29 mouse cellular contexts compared by ENCODE assay signal in the genomic region with DNA sequence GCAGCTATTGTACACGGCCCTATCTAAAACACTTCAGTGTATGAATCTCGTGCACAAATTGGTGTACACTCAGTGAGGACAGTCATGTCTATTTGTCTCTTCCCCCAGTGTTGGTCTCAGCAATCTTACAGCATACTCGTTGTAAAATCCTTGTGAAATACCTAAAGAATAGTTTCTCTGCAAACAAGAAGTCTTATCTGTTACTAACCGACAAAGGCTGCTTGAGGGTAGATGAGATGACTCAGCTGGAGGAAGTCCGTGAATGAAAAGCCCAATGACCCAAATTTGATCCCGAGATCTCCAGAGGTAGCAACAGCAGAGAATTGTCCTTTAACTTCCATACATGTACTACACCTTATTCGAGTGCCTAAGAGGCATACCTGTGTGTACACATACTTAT.
A peak's percentile ranks its signal among the peaks of the same experiment; 100 is the strongest.
DNase-seq lines count a peak whose midpoint lies in the region; ATAC-seq and TF ChIP-seq lines count a peak whose summit lies in the region.
"Had no signal": no experiment of that assay in that cellular context is flagged by ENCODE, and none has a peak within 500 bp of the region (broad histone marks: within the 10 kb centered on the region; RNA-seq: fewer than 3 reads in every experiment).

No protein-coding gene starts in this region.

- H3K9ac ChIP-seq in midbrain, embryonic 15.5 days: no peak overlapping the region
- no peak overlapping the region for H3K9ac ChIP-seq in midbrain, postnatal 0 days (replicated peaks; ENCODE audit: low read length, poor library complexity, severe bottlenecking)
- H3K9ac ChIP-seq in forebrain, embryonic 16.5 days (replicated peaks; ENCODE audit: low read depth, low read length): no peak overlapping the region
- H3K9ac ChIP-seq: forebrain, embryonic 13.5 days; forebrain, postnatal 0 days; heart, embryonic 13.5 days; hindbrain, embryonic 14.5 days had no signal

- H3K27me3 ChIP-seq in midbrain, embryonic 15.5 days (replicated peaks): no peaks in the 10 kb centered on the region
- H3K27me3 ChIP-seq in midbrain, postnatal 0 days (ENCODE audit: insufficient read depth, low read length): no peaks in the 10 kb centered on the region
- H3K27me3 ChIP-seq in forebrain, embryonic 16.5 days (replicated peaks; ENCODE audit: control insufficient read depth, insufficient read depth, low read length): no peaks in the 10 kb centered on the region
- H3K27me3 ChIP-seq: CH12.LX; forebrain, embryonic 13.5 days; heart, embryonic 13.5 days; Patski had no signal

- no peak for DNase-seq in midbrain, postnatal 0 days (ENCODE audit: low spot score)
- no peak for DNase-seq in urinary bladder, postnatal 14 days (ENCODE audit: low spot score)
- no peak for DNase-seq in retina, postnatal 1 day
- DNase-seq: adrenal gland, postnatal 10 days; B cell, adult 2 months; cerebellum, adult 11 months; cerebellum, adult 2 months; cerebellum, adult 9-11 months; cerebellum, postnatal 36 days; forebrain, postnatal 0 days; gastrocnemius, adult 2 months; gastrocnemius, postnatal 14 days; heart, adult 18-20 months; heart, postnatal 14 days; heart, postnatal 4 days had no signal

- WGBS in midbrain, embryonic 15.5 days: 73% methylated on average over 7 of the region's 7 CpGs
- WGBS in midbrain, postnatal 0 days: 72% methylated on average over 7 of the region's 7 CpGs
- WGBS in forebrain, embryonic 16.5 days: 77% methylated on average over 7 of the region's 7 CpGs

- H3K4me3 ChIP-seq in midbrain, embryonic 15.5 days: no peak overlapping the region
- H3K4me3 ChIP-seq in midbrain, postnatal 0 days (ENCODE audit: low read depth, low read length): no peak overlapping the region
- H3K4me3 ChIP-seq in forebrain, embryonic 16.5 days (replicated peaks; ENCODE audit: low read length): no peak overlapping the region
- H3K4me3 ChIP-seq: forebrain, embryonic 10.5 days; forebrain, embryonic 13.5 days; gastrocnemius, adult 2 months; heart, embryonic 10.5 days; heart, embryonic 13.5 days had no signal

- no peaks in the 10 kb centered on the region for H3K36me3 ChIP-seq in midbrain, embryonic 15.5 days (replicated peaks)
- no peaks in the 10 kb centered on the region for H3K36me3 ChIP-seq in midbrain, postnatal 0 days (ENCODE audit: insufficient read depth, low read length)
- no peaks in the 10 kb centered on the region for H3K36me3 ChIP-seq in forebrain, embryonic 16.5 days (ENCODE audit: control insufficient read depth, insufficient read depth)
- H3K36me3 ChIP-seq: forebrain, embryonic 10.5 days; G1E; heart, embryonic 10.5 days; heart, embryonic 13.5 days had no signal

- no peak for TF ChIP-seq CTCF in midbrain, postnatal 0 days (IDR thresholded peaks at IDR 0.05)

- H3K9me3 ChIP-seq in midbrain, embryonic 15.5 days: no peaks in the 10 kb centered on the region
- H3K9me3 ChIP-seq in midbrain, postnatal 0 days (ENCODE audit: low read length): no peaks in the 10 kb centered on the region
- no peaks in the 10 kb centered on the region for H3K9me3 ChIP-seq in forebrain, embryonic 16.5 days (ENCODE audit: control insufficient read depth, low read length)
- H3K9me3 ChIP-seq: forebrain, embryonic 10.5 days; forebrain, embryonic 13.5 days; G1E; heart, embryonic 10.5 days; heart, embryonic 13.5 days had no signal

- H3K4me1 ChIP-seq in midbrain, embryonic 15.5 days: no peaks in the 10 kb centered on the region
- H3K4me1 ChIP-seq in midbrain, postnatal 0 days (ENCODE audit: insufficient read depth, low read length): no peaks in the 10 kb centered on the region
- H3K4me1 ChIP-seq in forebrain, embryonic 16.5 days (replicated peaks; ENCODE audit: control insufficient read depth, insufficient read depth, low read length): no peaks in the 10 kb centered on the region
- H3K4me1 ChIP-seq: forebrain, embryonic 13.5 days; heart, embryonic 10.5 days; heart, embryonic 13.5 days had no signal

- 0 out of 2 replicates have a peak, but pooled peaks have one; percentile 14 for ATAC-seq in midbrain, embryonic 15.5 days (replicated peaks)
- no peak for ATAC-seq in midbrain, postnatal 0 days (ENCODE audit: low FRiP score)
- peak; percentile 65 for ATAC-seq in common myeloid progenitor, adult 5-6 weeks (replicated peaks; ENCODE audit: low read depth, poor library complexity, severe bottlenecking)
- ATAC-seq in megakaryocyte progenitor cell, adult 5-6 weeks (replicated peaks; ENCODE audit: poor library complexity): peak; percentile 60
- ATAC-seq in forebrain, embryonic 16.5 days: no peak
- ATAC-seq: forebrain, embryonic 13.5 days; forebrain, postnatal 0 days; hindbrain, postnatal 0 days; inflammation-experienced regulatory T-cells, adult 6 months; Patski had no signal

- no peak overlapping the region for H3K4me2 ChIP-seq in midbrain, embryonic 15.5 days
- H3K4me2 ChIP-seq in midbrain, postnatal 0 days (ENCODE audit: low read depth, low read length, poor library complexity, severe bottlenecking): no peak overlapping the region
- H3K4me2 ChIP-seq in forebrain, embryonic 16.5 days (ENCODE audit: low read length): no peak overlapping the region
- H3K4me2 ChIP-seq: forebrain, embryonic 13.5 days; heart, embryonic 13.5 days; hindbrain, embryonic 14.5 days had no signal

- H3K27ac ChIP-seq in midbrain, embryonic 15.5 days: no peak overlapping the region
- H3K27ac ChIP-seq in midbrain, postnatal 0 days (ENCODE audit: low read depth, low read length): no peak overlapping the region
- H3K27ac ChIP-seq in forebrain, embryonic 16.5 days (ENCODE audit: low read length): no peak overlapping the region
- H3K27ac ChIP-seq: forebrain, embryonic 10.5 days; forebrain, embryonic 13.5 days; gastrocnemius, adult 2 months; heart, embryonic 10.5 days; heart, embryonic 13.5 days; hindbrain, embryonic 14.5 days; hindbrain, postnatal 0 days had no signal

Comparison
In these comparisons a context has a peak if more than half of its experiments do, and no peak if none do; other contexts are left out.
1. ATAC-seq: peak in midbrain, embryonic 15.5 days (single experiment), common myeloid progenitor, adult 5-6 weeks (single experiment) and megakaryocyte progenitor cell, adult 5-6 weeks (single experiment); none in midbrain, postnatal 0 days (single experiment) and forebrain, embryonic 16.5 days (single experiment).